Mouse (Mus musculus) kidney, adult 11 months (tissue): ENCODE results near the gene Rin3.

Experiments used
- DNase-seq: peaks from one replicate; pipeline ENCODE4 v3.0.0; 2022

Rin3 gene

GRCm38 (mm10) chr12:102383288-102383687 lies 100.4 kb downstream of the Rin3 start:
- no peak for DNase-seq

GRCm38 (mm10) chr12:102384819-102385218 lies 102.0 kb downstream of the Rin3 start:
- DNase-seq: no peak

DNA sequence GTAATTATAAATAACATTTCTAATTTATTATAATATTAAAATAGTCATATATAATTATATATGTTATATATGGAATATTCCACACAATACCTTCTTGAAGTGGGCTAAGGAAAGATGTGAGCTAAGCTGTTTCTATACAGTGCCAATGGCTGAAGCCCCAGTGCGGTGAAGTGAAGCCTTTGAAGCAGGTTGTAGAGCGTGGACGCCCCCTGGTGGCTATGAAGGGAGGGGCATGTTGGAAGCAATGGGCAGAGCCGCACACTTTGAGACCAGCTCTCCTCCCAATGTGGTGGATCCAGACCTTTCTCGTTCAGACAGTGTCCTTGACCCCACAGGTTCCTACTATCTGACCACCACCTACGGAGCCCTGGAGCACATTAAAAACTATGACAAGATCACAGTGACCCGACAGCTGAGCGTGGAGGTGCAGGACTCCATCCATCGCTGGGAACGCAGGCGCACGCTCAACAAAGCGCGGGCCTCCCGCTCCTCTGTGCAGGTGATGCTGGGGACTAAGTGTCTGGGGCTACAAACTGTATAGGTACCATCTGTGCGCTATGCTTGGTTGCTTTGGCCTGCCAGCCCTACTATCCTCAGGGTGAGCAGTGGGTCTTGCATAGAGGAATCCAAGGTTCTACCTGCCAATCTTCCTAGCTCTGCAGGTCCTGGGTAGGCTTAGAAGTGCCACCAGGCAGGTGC lies 104.5 kb downstream of the Rin3 start:
- DNase-seq: peak; percentile 59

DNA sequence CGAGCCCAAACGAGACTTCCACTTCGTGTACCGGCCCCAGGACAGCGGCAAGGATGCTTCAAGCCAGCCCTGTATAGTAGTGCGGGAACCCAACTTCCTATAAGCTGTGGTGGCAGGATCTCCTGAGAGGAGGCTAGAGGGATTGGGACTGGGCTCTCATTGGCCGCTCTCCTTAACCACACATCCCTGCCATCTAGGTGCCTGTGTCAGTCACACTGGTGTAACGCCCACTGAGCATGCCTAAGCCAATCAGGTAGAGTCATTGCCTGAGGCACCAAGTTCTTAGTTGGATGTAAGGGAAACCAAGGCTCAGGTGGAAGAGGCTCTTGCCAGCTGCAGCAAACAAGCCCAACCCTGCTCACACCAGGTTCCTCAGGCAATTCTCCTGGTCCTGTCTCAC lies 107.2 kb downstream of the Rin3 start:
- DNase-seq: no peak

GRCm38 (mm10) chr12:102391109-102391508 lies 108.3 kb downstream of the Rin3 start:
- no peak for DNase-seq

DNA sequence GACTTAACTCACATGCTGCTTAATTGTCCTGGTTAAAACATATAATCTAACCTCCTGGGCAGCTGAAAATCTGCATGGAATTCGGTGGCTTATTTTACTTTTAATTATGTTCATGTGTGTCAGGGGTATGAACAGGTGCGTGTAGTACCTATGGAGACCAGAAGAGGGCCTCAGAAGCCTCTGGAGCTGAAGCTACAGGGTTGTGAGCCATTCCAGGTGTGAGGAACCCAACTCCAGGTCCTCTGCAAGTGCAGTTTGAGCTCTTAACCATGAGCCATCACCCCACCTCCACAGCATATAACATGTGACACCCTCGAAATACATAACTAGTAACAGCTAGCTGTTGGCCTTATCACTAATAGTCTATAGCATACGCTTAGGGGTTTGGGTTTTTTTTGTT lies 109.1 kb downstream of the Rin3 start:
- no peak for DNase-seq

- peak; percentile 93 for DNase-seq
Measured at GRCm38 (mm10) chr12:102394496-102394895, 111.6 kb downstream of the Rin3 start.

DNA sequence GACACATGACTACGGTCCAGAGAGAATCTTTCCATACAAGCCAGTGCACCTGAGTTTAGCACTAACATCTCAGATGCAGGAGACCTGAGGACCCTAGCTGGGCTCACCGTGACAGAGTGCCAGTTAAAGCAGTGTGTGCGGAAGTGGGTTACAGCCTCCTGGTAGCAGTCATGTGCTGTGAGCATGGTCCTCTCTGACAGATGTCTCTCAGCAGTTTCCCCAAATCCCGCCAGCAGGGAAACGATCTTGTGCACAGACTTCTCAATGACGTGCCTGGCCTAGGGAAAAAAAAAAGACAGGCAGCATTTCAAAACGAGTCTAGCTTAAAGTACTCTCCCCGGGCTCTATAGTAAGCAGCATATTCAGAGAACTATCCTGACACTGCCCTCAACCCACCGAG lies 112.7 kb downstream of the Rin3 start:
- no peak for DNase-seq

- DNase-seq: no peak
Measured at GRCm38 (mm10) chr12:102395998-102396991, 113.4 kb downstream of the Rin3 start.

GRCm38 (mm10) chr12:102398588-102398987 lies 115.7 kb downstream of the Rin3 start:
- DNase-seq: no peak

DNA sequence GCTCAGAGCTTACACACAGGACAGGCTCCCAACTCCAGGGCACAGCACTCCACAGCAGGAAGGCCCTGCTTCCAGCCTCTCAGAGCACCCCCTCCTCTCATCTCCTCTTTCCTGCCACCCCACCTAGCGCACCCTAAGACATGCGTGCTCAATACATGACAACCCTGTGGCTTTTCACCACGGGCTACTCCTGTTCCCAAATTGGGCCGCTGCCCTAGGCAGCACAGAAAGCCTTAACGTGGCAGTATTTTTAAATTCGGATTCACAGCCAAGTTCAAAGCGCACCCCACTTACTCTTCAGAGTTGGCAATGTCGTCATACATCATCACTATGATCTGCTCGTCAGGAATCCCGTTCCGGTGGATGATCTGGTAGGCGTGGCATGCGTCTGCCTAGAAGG lies 130.3 kb downstream of the Rin3 start:
- no peak for DNase-seq

GRCm38 (mm10) chr12:102414686-102415085 lies 131.8 kb downstream of the Rin3 start:
- no peak for DNase-seq

- no peak for DNase-seq
Measured at GRCm38 (mm10) chr12:102416391-102416837, 133.6 kb downstream of the Rin3 start.

DNA sequence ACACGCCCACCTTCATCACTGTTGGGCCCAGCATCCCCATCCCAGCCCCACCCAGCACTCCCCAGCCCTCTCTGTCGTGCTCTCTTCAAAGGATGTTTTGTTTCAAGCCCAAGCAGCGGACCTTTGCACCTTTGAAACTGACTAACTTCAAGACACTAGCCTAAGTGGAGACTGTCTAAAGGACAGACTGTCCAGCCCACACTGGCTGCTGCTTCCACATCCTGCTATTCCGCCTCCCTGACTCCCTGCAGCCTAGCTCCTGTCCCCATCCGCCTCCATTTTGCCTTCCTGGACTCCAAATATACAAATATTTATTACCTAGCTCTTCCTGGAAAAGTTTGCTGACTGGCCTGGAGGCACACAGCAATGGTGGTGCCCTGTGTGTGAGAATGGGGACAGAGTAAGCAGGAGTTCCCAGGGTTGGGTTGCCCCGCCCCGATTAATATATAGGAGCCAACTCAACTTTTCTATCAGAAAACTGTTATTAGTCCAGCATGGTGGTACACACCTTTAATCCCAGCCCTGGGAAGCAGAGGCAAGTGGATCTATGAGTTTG lies 134.2 kb downstream of the Rin3 start:
- DNase-seq: no peak

- DNase-seq: peak; percentile 59
Measured at GRCm38 (mm10) chr12:102417701-102418100, 134.9 kb downstream of the Rin3 start.

DNA sequence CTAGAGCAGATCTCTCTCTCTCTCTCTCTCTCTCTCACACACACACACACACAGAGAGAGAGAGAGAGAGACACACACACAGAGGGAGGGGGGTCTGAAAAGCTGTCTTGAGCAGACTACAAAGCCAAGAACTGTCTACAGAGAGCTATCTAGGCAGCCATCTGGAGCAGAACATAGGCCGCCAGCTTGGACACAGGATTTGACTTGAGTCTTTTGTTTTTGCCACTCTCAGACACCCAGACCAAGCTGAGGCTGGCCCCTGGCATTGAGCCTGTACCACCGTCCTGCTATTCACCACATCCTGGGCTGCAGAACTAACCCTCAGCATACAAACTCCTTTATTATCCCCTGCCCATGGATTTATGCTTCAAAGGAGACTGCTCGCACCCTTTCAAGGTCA lies 136.7 kb downstream of the Rin3 start:
- no peak for DNase-seq

- peak; percentile 71 for DNase-seq
Measured at GRCm38 (mm10) chr12:102420168-102420890, 137.5 kb downstream of the Rin3 start.

- DNase-seq: peak; percentile 78
Measured at GRCm38 (mm10) chr12:102422065-102422464, 139.2 kb downstream of the Rin3 start.

- no peak for DNase-seq
Measured at GRCm38 (mm10) chr12:102422623-102423320, 139.9 kb downstream of the Rin3 start.

DNA sequence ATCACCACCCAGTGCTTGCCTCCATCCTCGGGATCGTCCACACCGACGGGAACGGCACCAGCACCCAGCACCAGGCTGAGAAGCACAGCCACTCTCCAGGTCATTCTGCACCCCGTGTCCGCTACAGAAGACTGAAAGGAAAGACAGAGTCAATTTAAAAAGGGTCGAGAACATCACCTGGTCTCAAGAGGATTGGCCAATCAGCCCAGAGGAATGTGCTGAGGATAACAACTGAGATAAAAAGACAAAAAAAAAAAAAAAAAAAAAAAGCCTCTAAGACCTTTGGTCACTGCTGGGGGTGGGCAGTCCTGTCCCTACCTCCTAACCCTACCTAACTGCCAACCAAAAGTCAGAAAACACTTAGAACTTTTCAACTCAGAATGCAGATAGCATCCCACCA lies 140.8 kb downstream of the Rin3 start:
- no peak for DNase-seq

DNA sequence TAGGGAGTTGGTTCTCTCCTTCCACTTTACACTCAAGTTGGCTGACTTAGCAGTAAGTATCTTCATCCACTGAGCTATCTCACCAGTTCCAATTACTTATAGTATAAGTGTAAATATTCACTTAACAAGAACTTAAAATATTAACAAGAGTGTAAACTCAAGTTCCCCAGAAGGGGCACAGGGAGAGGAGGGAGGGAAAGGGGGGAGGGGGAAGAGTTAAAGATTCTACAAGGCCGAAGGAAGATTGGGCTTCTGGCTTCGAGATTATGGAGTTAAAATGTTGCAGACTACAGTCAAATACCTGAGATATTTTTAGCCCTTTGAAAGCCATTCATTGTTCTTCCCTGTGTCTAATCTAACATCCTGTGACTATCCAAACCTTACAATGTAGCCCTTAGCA lies 141.6 kb downstream of the Rin3 start:
- DNase-seq: no peak

DNA sequence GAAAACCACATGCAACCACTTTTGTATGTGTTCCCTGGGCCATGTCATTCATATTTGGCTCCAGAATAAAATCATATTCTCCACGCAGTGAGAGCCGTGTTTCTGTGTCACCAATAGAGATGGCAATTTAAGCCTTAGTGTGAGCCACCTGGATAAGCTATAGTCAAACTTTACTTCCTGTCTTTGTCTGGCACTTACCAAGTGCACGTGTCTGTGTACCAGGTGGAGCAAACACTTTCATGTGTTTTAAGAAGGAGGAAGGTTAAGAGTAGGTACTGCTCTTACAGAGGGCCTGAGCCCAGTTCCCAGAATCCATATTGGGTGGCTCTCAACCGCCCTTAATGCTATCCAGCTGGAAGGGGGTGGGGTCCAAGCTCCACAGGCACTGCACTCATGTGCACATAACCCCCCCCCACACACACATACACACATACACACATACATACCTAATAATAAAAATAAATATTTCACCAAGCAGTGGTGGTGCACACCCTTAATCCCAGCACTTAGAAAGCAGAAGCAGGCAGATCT lies 142.3 kb downstream of the Rin3 start:
- DNase-seq: no peak
